In the genomic region with DNA sequence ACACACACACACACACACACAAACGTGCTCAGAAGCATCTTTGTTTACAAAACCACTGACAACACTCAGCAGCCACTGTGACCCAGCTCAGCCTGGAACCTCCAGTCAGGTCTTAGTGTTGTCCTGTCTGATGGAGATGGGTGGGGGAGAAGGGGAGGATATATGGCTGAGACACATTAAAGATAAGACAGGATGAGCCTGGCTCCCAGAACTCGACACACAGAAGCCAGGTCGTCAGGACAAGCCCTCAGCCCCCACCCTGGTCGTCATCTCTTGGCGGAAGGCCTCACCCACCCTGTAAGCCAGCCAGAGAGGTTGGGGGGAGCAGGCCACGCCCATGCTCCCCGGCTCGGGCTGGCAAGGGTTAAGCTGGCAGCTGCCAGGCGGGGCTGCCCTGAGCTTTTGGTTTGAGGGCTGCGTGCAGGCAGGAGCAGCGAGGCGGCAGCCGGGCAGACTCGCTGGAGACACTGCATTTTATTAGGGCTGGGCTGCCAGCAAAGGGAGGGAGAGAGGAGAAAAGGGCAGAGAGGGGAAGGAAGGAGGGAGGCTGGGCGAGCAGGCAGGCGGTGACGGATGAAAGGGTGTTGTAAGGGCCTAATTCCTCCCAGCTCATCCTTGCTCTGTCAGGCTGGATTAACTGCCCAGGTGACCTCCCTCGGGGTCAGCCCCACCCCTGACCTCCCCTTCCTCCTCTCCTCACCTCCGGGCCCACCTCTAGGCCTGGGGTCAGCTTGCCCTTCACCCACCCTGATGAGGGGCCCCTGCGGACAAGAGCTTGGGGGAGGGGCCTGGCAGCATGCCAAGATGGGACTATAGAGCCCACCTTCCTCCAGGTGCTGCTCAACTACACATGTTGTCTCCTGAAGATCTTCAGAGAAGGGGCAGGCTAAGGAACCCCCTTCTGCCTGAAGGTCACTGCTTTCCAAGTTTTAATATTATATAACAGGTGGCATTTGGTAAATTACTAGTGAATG, we compare ENCODE assay signal across 9 mouse cellular contexts. TPM values are rescaled to one million over a fixed set of nuclear protein-coding genes. Genes with fewer than 3 reads are reported as not detected.
A peak's percentile ranks its signal among the peaks of the same experiment; 100 is the strongest.
DNase-seq lines count a peak whose midpoint lies in the region; ATAC-seq and TF ChIP-seq lines count a peak whose summit lies in the region.
"Had no signal": no experiment of that assay in that cellular context is flagged by ENCODE, and none has a peak within 500 bp of the region (broad histone marks: within the 10 kb centered on the region; RNA-seq: fewer than 3 reads in every experiment).

No protein-coding gene starts in this region.

- no peak overlapping the region for H3ac ChIP-seq in myocyte (ENCODE audit: control insufficient read depth, insufficient read length)

- TF ChIP-seq POLR2A in lung, adult 2 months (IDR thresholded peaks at IDR 0.05; ENCODE audit: borderline replicate concordance, extremely low read depth, low read depth, low read length) = no peak
- peak; percentile 25 for TF ChIP-seq POLR2A in myocyte (IDR thresholded peaks at IDR 0.05; ENCODE audit: insufficient read length, low read depth)
- no peak for TF ChIP-seq POLR2A in cerebellum, adult 2 months (IDR thresholded peaks at IDR 0.05; ENCODE audit: borderline replicate concordance, insufficient read depth, low read length)

- H3K9me3 ChIP-seq in lung, postnatal 0 days (ENCODE audit: low read length) = no peaks in the 10 kb centered on the region
- H3K9me3 ChIP-seq in embryonic facial prominence, embryonic 10.5 days = no peaks in the 10 kb centered on the region
- H3K9me3 ChIP-seq in hindbrain, embryonic 16.5 days (ENCODE audit: control insufficient read depth, low read length) = no peaks in the 10 kb centered on the region

- peak; percentile 38 for ATAC-seq in lung, postnatal 0 days
- peak; percentile 73 for ATAC-seq in hindbrain, embryonic 16.5 days

- DNase-seq in lung, postnatal 0 days (ENCODE audit: low spot score) = peak; percentile 62
- no peak for DNase-seq in lung, adult 2 months
- DNase-seq in embryonic facial prominence, embryonic 10.5 days (ENCODE audit: low spot score) = peak; percentile 75
- DNase-seq in right cerebral cortex, postnatal 14 days = no peak
- DNase-seq in cerebellum, adult 2 months = no peak
- no peak for DNase-seq in layer of hippocampus, adult 2 months (ENCODE audit: low spot score in 2 of 2)

- H3K4me3 ChIP-seq in lung, postnatal 0 days (ENCODE audit: low read depth, low read length) = no peak overlapping the region
- no peak overlapping the region for H3K4me3 ChIP-seq in lung, adult 2 months (replicated peaks; ENCODE audit: extremely low read depth, low read depth, low read length)
- peak overlapping the region; percentile 44 for H3K4me3 ChIP-seq in embryonic facial prominence, embryonic 10.5 days
- no peak overlapping the region; the same call in 1 of the 2 replicates for H3K4me3 ChIP-seq in hindbrain, embryonic 16.5 days (ENCODE audit: low read length)
- H3K4me3 ChIP-seq in myocyte = no peak overlapping the region
- no peak overlapping the region for H3K4me3 ChIP-seq in cerebellum, adult 2 months (replicated peaks; ENCODE audit: insufficient read depth, low read depth, low read length)
- H3K4me3 ChIP-seq in layer of hippocampus, adult 2 months = no peak overlapping the region

- TF ChIP-seq EP300 in lung, postnatal 0 days (IDR thresholded peaks at IDR 0.05) = no peak

- H3K27ac ChIP-seq in lung, postnatal 0 days (ENCODE audit: low read length) = no peak overlapping the region
- peak overlapping the region; percentile 76 for H3K27ac ChIP-seq in embryonic facial prominence, embryonic 10.5 days (replicated peaks)
- H3K27ac ChIP-seq in hindbrain, embryonic 16.5 days (ENCODE audit: low read depth, low read length) = no peak overlapping the region
- no peak overlapping the region for H3K27ac ChIP-seq in cerebellum, adult 2 months (ENCODE audit: insufficient read depth, low read length)
- H3K27ac ChIP-seq in layer of hippocampus, adult 2 months = no peak overlapping the region

- peaks cover 30% of the 10 kb centered on the region for H3K27me3 ChIP-seq in lung, postnatal 0 days (replicated peaks; ENCODE audit: insufficient read depth, low read length)
- peaks cover 89% of the 10 kb centered on the region for H3K27me3 ChIP-seq in embryonic facial prominence, embryonic 10.5 days (replicated peaks; ENCODE audit: low read depth, poor library complexity, severe bottlenecking)
- H3K27me3 ChIP-seq in hindbrain, embryonic 16.5 days (replicated peaks; ENCODE audit: control insufficient read depth, insufficient read depth, low read length) = peaks cover 32% of the 10 kb centered on the region
- no peaks in the 10 kb centered on the region for H3K27me3 ChIP-seq in myocyte (ENCODE audit: control insufficient read depth, insufficient read depth, insufficient read length)
- H3K27me3 ChIP-seq in cerebellum, adult 2 months (ENCODE audit: control insufficient read depth, insufficient read depth, low read length) = no peaks in the 10 kb centered on the region; the same call in 1 of the 2 replicates

- 4% methylated on average over 19 of the region's 20 CpGs for WGBS in lung, postnatal 0 days
- 6% methylated on average over 20 of the region's 20 CpGs for WGBS in lung, adult 2 months
- WGBS in embryonic facial prominence, embryonic 10.5 days = 2% methylated on average over 20 of the region's 20 CpGs
- 3% methylated on average over 20 of the region's 20 CpGs for WGBS in hindbrain, embryonic 16.5 days
- WGBS in cerebellum, adult 2 months = 7% methylated on average over 20 of the region's 20 CpGs

- peak overlapping the region; percentile 37 for H3K4me2 ChIP-seq in lung, postnatal 0 days (replicated peaks; ENCODE audit: low read depth, low read length)
- H3K4me2 ChIP-seq in hindbrain, embryonic 16.5 days (ENCODE audit: low read length) = peak overlapping the region; percentile 37
- H3K4me2 ChIP-seq in myocyte (ENCODE audit: low read depth) = peak overlapping the region; percentile 89

- H3K79me2 ChIP-seq in myocyte (ENCODE audit: control insufficient read depth, insufficient read depth) = peaks cover 8% of the 10 kb centered on the region

- TF ChIP-seq CTCF in lung, postnatal 0 days (IDR thresholded peaks at IDR 0.05) = no peak
- no peak for TF ChIP-seq CTCF in lung, adult 2 months (IDR thresholded peaks at IDR 0.05; ENCODE audit: insufficient read depth, low read length)
- TF ChIP-seq CTCF in cerebellum, adult 2 months (IDR thresholded peaks at IDR 0.05; ENCODE audit: borderline replicate concordance, insufficient read depth, low read depth, low read length) = no peak
- no peak for TF ChIP-seq CTCF in layer of hippocampus, adult 2 months (conservative IDR thresholded peaks at IDR 0.05)

- H3K4me1 ChIP-seq in lung, postnatal 0 days (ENCODE audit: insufficient read depth, low read depth, low read length) = 0 out of 2 replicates have a peak, but pooled peaks cover 2% of the 10 kb centered on the region
- H3K4me1 ChIP-seq in lung, adult 2 months (ENCODE audit: control insufficient read depth, insufficient read depth, low read length) = peaks cover 6% of the 10 kb centered on the region; the same call in 1 of the 2 replicates
- H3K4me1 ChIP-seq in embryonic facial prominence, embryonic 10.5 days = peaks cover 77% of the 10 kb centered on the region
- peaks cover 7% of the 10 kb centered on the region for H3K4me1 ChIP-seq in hindbrain, embryonic 16.5 days (ENCODE audit: control insufficient read depth, insufficient read depth, low read depth, low read length)
- H3K4me1 ChIP-seq in cerebellum, adult 2 months (ENCODE audit: control insufficient read depth, insufficient read depth, low read length) = no peaks in the 10 kb centered on the region

- H3K36me3 ChIP-seq in lung, postnatal 0 days (ENCODE audit: insufficient read depth, low read length) = no peaks in the 10 kb centered on the region
- H3K36me3 ChIP-seq in embryonic facial prominence, embryonic 10.5 days (replicated peaks) = peaks cover 19% of the 10 kb centered on the region
- H3K36me3 ChIP-seq in hindbrain, embryonic 16.5 days (ENCODE audit: control insufficient read depth, insufficient read depth, low read length) = no peaks in the 10 kb centered on the region
- peaks cover 4% of the 10 kb centered on the region for H3K36me3 ChIP-seq in myocyte (ENCODE audit: control insufficient read depth, insufficient read depth)

- no peak overlapping the region for H3K9ac ChIP-seq in lung, postnatal 0 days (replicated peaks; ENCODE audit: low read depth)
- peak overlapping the region; percentile 47 for H3K9ac ChIP-seq in hindbrain, embryonic 16.5 days (ENCODE audit: low read depth, low read length)

TF ChIP-seq in myocyte, 11 proteins besides CTCF, POLR2A, EP300 and RAD21 (continues in another document):
- TF ChIP-seq POLR2AphosphoS2 (IDR thresholded peaks at IDR 0.05; ENCODE audit: insufficient read length, low read depth) (no peak), MYOD1 (IDR thresholded peaks at IDR 0.05; ENCODE audit: control insufficient read depth in 1 of 3, insufficient read length in 2 of 3, low read depth in 2 of 3) (peak in 2 of 3 experiments; percentile 83 to 89), SRF (IDR thresholded peaks at IDR 0.05; ENCODE audit: control insufficient read depth, insufficient read length, low read depth) (no peak), MAX (IDR thresholded peaks at IDR 0.05; ENCODE audit: low read depth) (no peak), TCF3 (IDR thresholded peaks at IDR 0.05; ENCODE audit: insufficient read length, low read depth) (peak; percentile 52)

RNA-seq across cellular contexts. Expression of a gene that starts 6.6 kb away (rescaled TPM):
- polyA plus RNA-seq in lung, postnatal 0 days (2015; fragmentation: Nextera tagmentation; extraction: Ambion mirVana) = 0.05 TPM in 1 of 2 replicates, not detected in the other
- 0.05 and 2.0 TPM in 2 replicates for polyA plus RNA-seq in lung, adult 2 months (2012; rRNA removed)
- 29.8 and 31.3 TPM in 2 replicates for polyA plus RNA-seq in embryonic facial prominence, embryonic 10.5 days (2016; fragmentation: Nextera tagmentation; extraction: Ambion mirVana)
- 0.19 and 0.32 TPM in 2 replicates for polyA plus RNA-seq in hindbrain, embryonic 16.5 days (2015; fragmentation: Nextera tagmentation; extraction: Ambion mirVana)
- polyA plus RNA-seq in myocyte (2012; fragmentation: generic; extraction: Trizol) = 6.3 TPM
- 0.38 TPM in 2 replicates for polyA plus RNA-seq in cerebellum, adult 2 months (2012; rRNA removed)
- total RNA-seq in layer of hippocampus, adult 2 months (2021) = not detected
- polyA plus RNA-seq: spleen, adult 2 months had no signal

RNA-seq across cellular contexts. Expression of a gene that starts 19.5 kb away (rescaled TPM):
- polyA plus RNA-seq in lung, postnatal 0 days (2015; fragmentation: Nextera tagmentation; extraction: Ambion mirVana) = 0.55 and 0.79 TPM in 2 replicates
- 0.20 and 0.50 TPM in 2 replicates for polyA plus RNA-seq in lung, adult 2 months (2012; rRNA removed)
- polyA plus RNA-seq in embryonic facial prominence, embryonic 10.5 days (2016; fragmentation: Nextera tagmentation; extraction: Ambion mirVana) = 3.6 and 4.3 TPM in 2 replicates
- not detected in 2 replicates for polyA plus RNA-seq in hindbrain, embryonic 16.5 days (2015; fragmentation: Nextera tagmentation; extraction: Ambion mirVana)
- 0.49 TPM for polyA plus RNA-seq in myocyte (2012; fragmentation: generic; extraction: Trizol)
- 0.70 and 1.4 TPM in 2 replicates for polyA plus RNA-seq in cerebellum, adult 2 months (2012; rRNA removed)
- total RNA-seq in layer of hippocampus, adult 2 months (2021) = not detected
- polyA plus RNA-seq: spleen, adult 2 months had no signal

RNA-seq across cellular contexts. Expression of a gene that starts 50.0 kb away (rescaled TPM):
- 44.3 and 63.1 TPM in 2 replicates for polyA plus RNA-seq in lung, postnatal 0 days (2015; fragmentation: Nextera tagmentation; extraction: Ambion mirVana)
- 181 and 187 TPM in 2 replicates for polyA plus RNA-seq in lung, adult 2 months (2012; rRNA removed)
- polyA plus RNA-seq in embryonic facial prominence, embryonic 10.5 days (2016; fragmentation: Nextera tagmentation; extraction: Ambion mirVana) = 11.5 and 12.2 TPM in 2 replicates
- polyA plus RNA-seq in hindbrain, embryonic 16.5 days (2015; fragmentation: Nextera tagmentation; extraction: Ambion mirVana) = 16.7 and 19.3 TPM in 2 replicates
- polyA plus RNA-seq in myocyte (2012; fragmentation: generic; extraction: Trizol) = 19.9 TPM
- polyA plus RNA-seq in cerebellum, adult 2 months (2012; rRNA removed) = 49.4 and 55.5 TPM in 2 replicates
- total RNA-seq in layer of hippocampus, adult 2 months (2021) = 10 to 100 TPM; 10.3 to 16.1 TPM

Comparison
In these comparisons a context has a peak if more than half of its experiments do, and no peak if none do; other contexts are left out.
1. DNase-seq: peak in lung, postnatal 0 days (single experiment) and embryonic facial prominence, embryonic 10.5 days (single experiment); none in lung, adult 2 months (single experiment), right cerebral cortex, postnatal 14 days (single experiment), cerebellum, adult 2 months (0 of 2) and layer of hippocampus, adult 2 months (0 of 2).
2. H3K4me2 ChIP-seq: peak in every context shown above with its lines; median percentile 89 in myocyte; 37 in lung, postnatal 0 days; 37 in hindbrain, embryonic 16.5 days.